Mouse (Mus musculus) left cerebral cortex, adult 11 months (tissue): ENCODE data around the gene Chsy1.
"Not testable (repeated sequence)": the region's sequence is repeated elsewhere in the genome, so short reads cannot be mapped to it uniquely, and the experiment has no call there.

Source experiments
- DNase-seq: peaks from one replicate; pipeline ENCODE4 v3.0.0; 2022; ENCODE audit warnings: low spot score

Chsy1 gene

GRCm38 (mm10) chr7:66176929-66177328, 67.6 kb downstream of the Chsy1 start:
- DNase-seq: no peak

DNA sequence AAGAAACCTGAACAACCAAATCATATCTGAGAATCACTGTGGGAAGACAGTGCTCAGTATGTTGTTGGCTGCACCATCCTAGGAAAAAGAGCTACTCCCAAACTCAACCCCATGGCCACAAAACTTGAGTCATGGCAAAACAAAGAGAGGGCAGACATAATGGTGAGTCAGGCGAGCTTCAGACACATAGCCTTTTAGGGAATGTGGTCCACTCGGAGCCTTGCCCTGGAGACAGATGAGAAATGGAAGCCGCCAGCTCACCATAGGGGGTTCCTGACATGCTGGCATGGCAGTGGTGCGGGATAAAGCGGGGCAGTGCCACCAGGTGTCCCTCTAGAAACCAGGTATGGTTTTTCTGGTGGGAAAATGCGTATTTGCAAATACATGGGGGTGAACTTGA, 68.8 kb downstream of the Chsy1 start:
- no peak for DNase-seq

DNA sequence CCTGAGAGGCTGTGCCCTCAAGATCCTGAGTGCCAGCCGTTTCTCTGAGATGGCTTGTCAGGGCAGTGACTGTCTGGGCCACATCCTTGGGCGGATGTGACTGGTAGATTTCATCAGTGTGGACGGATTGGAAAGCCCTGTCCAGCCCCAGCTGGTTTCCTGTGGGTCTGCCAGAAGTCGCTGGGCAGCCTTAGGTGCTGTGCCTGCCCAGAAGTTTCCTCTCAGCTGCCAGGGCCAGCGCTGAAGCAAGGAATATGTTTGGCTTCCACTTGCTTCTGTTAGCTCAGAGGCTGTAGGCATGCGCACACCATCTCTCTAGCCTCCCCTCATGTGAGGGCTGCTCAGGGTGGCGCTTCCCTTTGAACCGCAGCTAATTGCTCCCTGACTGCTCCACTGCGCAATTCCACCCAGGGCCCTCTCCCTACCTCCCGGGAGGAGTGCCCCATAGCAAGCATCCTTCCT, 69.8 kb downstream of the Chsy1 start:
- DNase-seq: peak; percentile 30

- DNase-seq: no peak
Measured at GRCm38 (mm10) chr7:66179711-66180110, 70.4 kb downstream of the Chsy1 start.

DNA sequence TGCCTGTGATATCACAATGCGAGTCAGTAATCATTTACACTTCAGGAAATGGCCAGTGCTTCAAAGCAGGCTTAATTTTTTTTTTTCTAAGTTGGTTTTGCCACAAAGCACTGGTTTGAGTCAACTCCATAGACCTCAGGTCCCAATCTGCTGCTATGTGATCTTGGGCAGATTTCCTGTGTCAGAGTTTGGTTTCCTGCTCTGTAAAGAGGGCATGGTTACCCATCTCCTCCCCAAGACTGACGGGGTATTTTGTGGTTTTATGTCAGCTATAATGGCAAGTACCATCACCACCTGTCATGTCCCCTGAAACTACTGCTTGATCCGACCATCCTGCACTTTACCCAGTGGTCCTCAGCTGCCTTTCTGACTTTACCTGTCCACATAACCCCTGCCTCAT, 70.9 kb downstream of the Chsy1 start:
- no peak for DNase-seq

GRCm38 (mm10) chr7:66180711-66181365, 71.5 kb downstream of the Chsy1 start:
- DNase-seq: no peak

DNA sequence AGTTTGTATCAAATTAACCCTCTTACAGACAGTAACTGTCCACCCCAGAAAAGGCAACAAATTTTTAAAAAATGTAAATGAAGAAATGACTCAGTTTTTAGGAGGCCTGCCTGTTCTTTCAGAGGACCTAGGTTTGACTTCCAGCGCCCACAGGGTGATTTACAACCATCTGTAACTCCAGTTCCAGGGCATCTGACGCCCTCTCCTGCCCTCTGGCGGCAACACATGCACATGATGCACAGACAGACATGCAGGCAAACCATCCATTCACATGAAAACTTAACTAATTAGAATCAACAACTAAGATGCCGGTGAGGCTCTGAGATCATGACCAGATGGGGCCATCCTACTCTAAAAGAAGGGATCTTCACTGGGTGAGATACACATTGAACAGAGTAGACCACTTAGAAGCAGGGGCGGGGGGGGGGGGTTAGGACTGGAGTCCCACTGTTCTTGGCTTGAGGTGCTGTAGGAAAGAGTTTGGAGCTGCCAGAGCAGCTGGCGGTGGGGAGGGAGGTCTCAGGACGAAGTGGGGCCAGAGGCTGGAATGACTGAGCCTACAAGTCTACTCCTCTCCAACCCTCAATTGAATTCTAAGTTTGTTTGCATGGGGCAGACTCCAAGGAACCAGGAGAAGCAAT, 72.9 kb downstream of the Chsy1 start:
- no peak for DNase-seq

GRCm38 (mm10) chr7:66183404-66183803, 74.1 kb downstream of the Chsy1 start:
- no peak for DNase-seq

DNA sequence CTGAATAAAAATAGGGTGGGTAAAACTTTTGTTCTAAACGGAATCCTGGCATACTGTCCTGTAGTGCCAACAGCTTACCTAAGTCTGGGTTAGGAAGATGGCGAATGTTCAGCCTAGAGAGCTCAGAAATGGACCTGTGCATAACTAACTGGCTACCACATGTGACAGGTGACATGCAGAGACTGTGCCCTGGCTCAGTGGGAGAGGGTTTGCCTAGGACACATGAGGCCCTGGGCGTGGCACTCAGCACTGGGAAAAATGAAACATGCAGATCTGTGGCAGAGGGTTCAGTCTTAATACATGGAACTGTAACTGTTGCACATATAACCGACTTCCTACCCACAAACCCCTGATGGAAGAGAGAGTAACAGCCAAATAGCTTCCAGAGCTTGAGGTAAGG, 74.7 kb downstream of the Chsy1 start:
- no peak for DNase-seq

DNA sequence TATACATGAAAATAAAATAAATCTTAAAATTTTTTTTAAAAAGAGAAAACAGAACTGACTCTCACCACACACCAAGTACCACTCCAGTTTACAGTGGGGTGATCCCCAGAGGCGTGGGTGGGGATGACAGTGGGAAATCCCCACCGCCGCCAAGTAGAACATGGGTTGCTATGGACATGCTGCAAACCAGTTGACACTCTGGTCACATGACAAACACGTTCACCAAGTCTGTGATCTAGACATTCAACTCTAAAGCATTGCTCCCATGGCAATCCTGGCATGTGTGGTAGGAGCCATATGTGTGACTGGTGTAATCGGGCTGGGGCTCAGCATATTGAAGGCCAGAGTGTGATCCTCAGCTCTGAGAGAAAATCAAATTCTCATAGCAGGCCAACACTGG, 76.1 kb downstream of the Chsy1 start:
- no peak for DNase-seq

- no peak for DNase-seq
Measured at GRCm38 (mm10) chr7:66187581-66188231, 78.4 kb downstream of the Chsy1 start.

- DNase-seq: not testable (repeated sequence)
Measured at GRCm38 (mm10) chr7:66190385-66190784, 81.1 kb downstream of the Chsy1 start.

DNA sequence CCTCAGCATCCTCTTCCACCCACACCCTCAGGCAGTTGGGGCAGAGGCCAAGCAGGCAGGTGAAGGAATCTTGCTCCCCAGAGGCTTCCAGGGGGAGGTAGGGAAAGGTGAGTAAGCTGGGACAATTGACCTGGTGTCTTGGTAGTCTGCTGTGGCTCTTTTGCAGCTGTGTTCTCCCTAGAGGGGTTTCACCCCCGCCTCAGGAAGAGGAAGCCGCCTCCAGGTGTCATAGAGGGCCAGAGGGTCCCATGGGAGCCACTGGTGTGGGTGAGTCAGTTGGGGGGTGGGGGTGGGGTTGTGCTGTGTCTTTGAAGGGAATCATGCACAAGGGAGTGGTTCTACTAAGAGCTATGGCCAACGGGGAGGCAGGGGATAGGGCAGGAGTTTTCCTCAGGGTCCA, 85.2 kb downstream of the Chsy1 start:
- DNase-seq: no peak

DNA sequence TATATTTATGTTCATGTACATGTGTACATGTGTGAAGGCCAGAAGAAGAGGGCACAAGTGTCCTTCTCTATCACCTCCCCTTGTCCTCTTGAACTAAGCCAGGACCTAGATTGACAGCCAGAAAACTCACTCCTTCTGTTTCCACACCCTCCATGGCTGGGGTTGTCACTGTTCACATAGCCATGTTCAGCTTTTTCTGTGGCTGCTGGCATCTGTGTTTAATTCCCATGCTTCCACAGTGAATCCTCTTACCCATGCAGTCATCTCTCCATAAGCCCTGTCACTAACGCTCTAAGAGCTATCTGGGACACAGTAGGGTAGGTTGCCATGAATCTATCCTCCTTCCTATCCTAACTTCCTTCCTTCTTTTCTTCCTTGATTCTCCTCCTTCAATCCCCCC, 86.6 kb downstream of the Chsy1 start:
- DNase-seq: no peak

GRCm38 (mm10) chr7:66196609-66197445, 87.5 kb downstream of the Chsy1 start:
- DNase-seq: no peak

- DNase-seq: no peak
Measured at GRCm38 (mm10) chr7:66198416-66198815, 89.1 kb downstream of the Chsy1 start.

GRCm38 (mm10) chr7:66199391-66199831, 90.1 kb downstream of the Chsy1 start:
- DNase-seq: no peak

DNA sequence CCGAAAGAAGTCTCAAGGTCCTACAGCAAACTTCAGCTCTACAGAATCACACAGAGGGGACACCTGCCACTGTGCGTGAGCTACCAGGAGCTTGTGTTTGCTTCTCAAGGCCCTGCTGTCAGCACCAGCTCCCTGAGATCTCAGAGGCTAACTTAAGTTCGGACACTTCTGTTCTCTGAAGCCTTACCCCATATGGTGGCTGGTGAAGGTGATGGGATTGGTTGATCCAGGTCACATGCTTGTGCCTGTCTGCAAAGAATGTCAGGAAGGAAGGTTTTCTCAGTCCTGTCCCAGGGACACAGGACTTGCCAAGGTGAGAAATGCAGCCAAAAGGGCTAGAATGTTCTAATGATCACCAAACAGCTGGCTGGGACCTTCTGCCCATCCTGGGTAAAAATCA, 91.1 kb downstream of the Chsy1 start:
- DNase-seq: no peak

GRCm38 (mm10) chr7:66200791-66201450, 91.6 kb downstream of the Chsy1 start:
- DNase-seq: no peak

- DNase-seq: no peak
Measured at GRCm38 (mm10) chr7:66201657-66202056, 92.3 kb downstream of the Chsy1 start.

GRCm38 (mm10) chr7:66209920-66210319, 100.6 kb downstream of the Chsy1 start:
- DNase-seq: no peak

DNA sequence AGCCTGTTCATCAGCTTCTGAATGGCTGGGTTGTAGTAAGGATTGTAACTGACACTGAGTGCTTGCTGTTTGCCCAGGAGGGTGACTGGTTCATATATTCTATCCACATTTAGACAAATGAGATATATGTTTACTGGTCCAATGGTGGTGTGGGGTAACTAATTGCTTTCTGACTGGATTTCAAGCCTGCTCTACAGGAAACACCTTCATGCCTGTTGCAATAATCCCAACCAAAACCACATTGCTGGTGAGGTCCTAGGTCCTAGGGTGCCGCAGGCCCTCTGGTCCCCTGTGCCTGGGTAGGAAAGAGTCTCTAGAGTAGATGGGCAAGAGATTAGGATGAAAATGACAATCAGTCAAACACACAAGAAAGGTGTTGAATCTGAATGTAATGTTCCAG, 103.6 kb downstream of the Chsy1 start:
- DNase-seq: no peak
